Mouse (Mus musculus): ENCODE results near the gene Aqp9.

Aqp9 gene

GRCm38 (mm10) chr9:71168511-71168910 is at the start of gene Aqp9:
Aqp9 (minus strand) TSS chr9:71168682.
- DNase-seq: no peak

- DNase-seq: no peak
Observed at GRCm38 (mm10) chr9:71217793-71218095, 49.3 kb upstream of the Aqp9 start.

GRCm38 (mm10) chr9:71216996-71217792 is 48.7 kb upstream of the Aqp9 start:
- peak in 1 of 2 experiments; percentile 2 for DNase-seq

- peak in 1 of 2 experiments; percentile 39 for DNase-seq
Observed at GRCm38 (mm10) chr9:71216036-71216995, 47.8 kb upstream of the Aqp9 start.

- peak; percentile 61 to 86 for DNase-seq
Observed at GRCm38 (mm10) chr9:71215248-71216035, 47.0 kb upstream of the Aqp9 start, which contains the start of gene Aldh1a2. Aldh1a2 (plus strand) TSS chr9:71215789.

GRCm38 (mm10) chr9:71213636-71214035 is 45.2 kb upstream of the Aqp9 start:
- no peak for DNase-seq

- DNase-seq: peak in 1 of 2 experiments; percentile 56
Observed at GRCm38 (mm10) chr9:71210870-71211269, 42.4 kb upstream of the Aqp9 start.

- DNase-seq: no peak
Observed at GRCm38 (mm10) chr9:71209299-71209698, 40.8 kb upstream of the Aqp9 start.

- DNase-seq: no peak
Observed at GRCm38 (mm10) chr9:71202265-71202664, 33.8 kb upstream of the Aqp9 start.

- DNase-seq: no peak
Observed at GRCm38 (mm10) chr9:71198826-71199225, 30.3 kb upstream of the Aqp9 start.

- DNase-seq: peak; percentile 39 to 87
Observed at GRCm38 (mm10) chr9:71188647-71189415, 20.3 kb upstream of the Aqp9 start.

- DNase-seq: no peak
Observed at GRCm38 (mm10) chr9:71187396-71187795, 18.9 kb upstream of the Aqp9 start.

GRCm38 (mm10) chr9:71185823-71186222 is 17.3 kb upstream of the Aqp9 start:
- DNase-seq: no peak

GRCm38 (mm10) chr9:71185285-71185684 is 16.8 kb upstream of the Aqp9 start:
- DNase-seq: no peak

GRCm38 (mm10) chr9:71179964-71180700 is 11.7 kb upstream of the Aqp9 start:
- peak; percentile 2 to 25 for DNase-seq

GRCm38 (mm10) chr9:71179276-71179896 is 10.9 kb upstream of the Aqp9 start:
- DNase-seq: no peak

GRCm38 (mm10) chr9:71175686-71176085 is 7.2 kb upstream of the Aqp9 start:
- no peak for DNase-seq

GRCm38 (mm10) chr9:71174316-71174975 is 6.0 kb upstream of the Aqp9 start:
- DNase-seq: no peak

GRCm38 (mm10) chr9:71173533-71173932 is 5.1 kb upstream of the Aqp9 start:
- no peak for DNase-seq
